In the genomic region with DNA sequence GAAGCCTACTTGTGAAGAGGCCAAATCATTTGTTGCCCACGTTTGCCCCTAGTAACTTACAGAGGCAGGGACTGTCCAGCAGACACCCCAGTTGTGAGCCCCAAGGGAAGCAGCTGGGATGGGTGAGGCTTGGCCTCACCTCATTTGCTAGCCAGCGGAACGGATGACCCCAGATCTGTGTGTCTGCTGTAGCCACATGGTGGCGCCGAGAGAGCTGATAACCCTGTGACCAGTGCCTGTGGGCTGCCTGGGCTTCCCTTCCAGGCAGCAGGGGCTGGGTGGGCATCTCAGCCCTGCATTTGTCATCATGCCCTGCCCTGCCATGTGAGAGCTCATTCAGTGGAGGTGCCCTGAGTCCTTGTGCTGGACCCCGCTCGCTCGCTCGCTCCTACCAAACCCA, we compare ENCODE assay signal across 11 mouse cellular contexts. TPM values are rescaled to one million over a fixed set of nuclear protein-coding genes. Genes with fewer than 3 reads are reported as not detected.
DNase-seq lines count a peak whose midpoint lies in the region; ATAC-seq and TF ChIP-seq lines count a peak whose summit lies in the region.
"Had no signal": no experiment of that assay in that cellular context is flagged by ENCODE, and none has a peak within 500 bp of the region (broad histone marks: within the 10 kb centered on the region; RNA-seq: fewer than 3 reads in every experiment).

No protein-coding gene starts in this region.

- H3K9ac ChIP-seq in neural tube, embryonic 15.5 days (replicated peaks) = no peak overlapping the region
- H3K9ac ChIP-seq: neural tube, embryonic 13.5 days had no signal

- intact Hi-C loops in left cerebral cortex, postnatal 4 days (cut with DNase I) = no loop called here

- DNase-seq in left cerebral cortex, postnatal 4 days = peak; percentile 57
- DNase-seq in left cerebral cortex, adult 18-20 months (ENCODE audit: low spot score in 2 of 2) = no peak
- no peak for DNase-seq in G1E (ENCODE audit: low spot score)
- DNase-seq in c-Kit-positive CD71-negative TER-119-negative erythroid progenitor cells, embryonic 14.5 days (ENCODE audit: low read depth) = peak; percentile 4
- DNase-seq in layer of hippocampus, adult 9-11 months = no peak
- no peak for DNase-seq in right cerebral cortex, adult 18-20 months
- DNase-seq: heart, postnatal 14 days; kidney, postnatal 36 days; lung, postnatal 36 days had no signal

- peaks cover 2% of the 10 kb centered on the region; the same call in 1 of the 2 replicates for H3K27me3 ChIP-seq in G1E (ENCODE audit: insufficient read depth, low read length)
- H3K27me3 ChIP-seq in neural tube, embryonic 15.5 days (replicated peaks) = no peaks in the 10 kb centered on the region
- H3K27me3 ChIP-seq: neural tube, embryonic 13.5 days had no signal

- H3K4me3 ChIP-seq in G1E (ENCODE audit: low read depth, low read length) = peak overlapping the region; percentile 34
- H3K4me3 ChIP-seq in neural tube, embryonic 15.5 days (replicated peaks) = no peak overlapping the region
- H3K4me3 ChIP-seq: neural tube, embryonic 13.5 days had no signal

- peaks cover 12% of the 10 kb centered on the region for H3K36me3 ChIP-seq in G1E (replicated peaks)
- no peaks in the 10 kb centered on the region; the same call in 1 of the 2 replicates for H3K36me3 ChIP-seq in neural tube, embryonic 15.5 days
- H3K36me3 ChIP-seq: neural tube, embryonic 13.5 days had no signal

- no peak for TF ChIP-seq CTCF in G1E (IDR thresholded peaks at IDR 0.05; ENCODE audit: low read depth, low read length)

- no peak for ATAC-seq in G1E (ENCODE audit: extremely low read depth, insufficient number of reproducible peaks, low FRiP score, poor library complexity, severe bottlenecking)
- 0 out of 2 replicates have a peak, but pooled peaks have one; percentile 23 for ATAC-seq in neural tube, embryonic 15.5 days (ENCODE audit: low FRiP score)

- H3K9me3 ChIP-seq in G1E (replicated peaks) = peaks cover 96% of the 10 kb centered on the region
- H3K9me3 ChIP-seq in neural tube, embryonic 15.5 days (replicated peaks) = no peaks in the 10 kb centered on the region
- H3K9me3 ChIP-seq: neural tube, embryonic 13.5 days had no signal

- H3K27ac ChIP-seq in neural tube, embryonic 15.5 days (replicated peaks) = no peak overlapping the region
- H3K27ac ChIP-seq: neural tube, embryonic 13.5 days had no signal

- no peak overlapping the region for H3K4me2 ChIP-seq in neural tube, embryonic 15.5 days
- H3K4me2 ChIP-seq: neural tube, embryonic 13.5 days had no signal

- WGBS in neural tube, embryonic 15.5 days = 65% methylated on average over 9 of the region's 9 CpGs

- no peaks in the 10 kb centered on the region; the same call in 1 of the 2 replicates for H3K4me1 ChIP-seq in G1E (ENCODE audit: insufficient read depth, low read depth, low read length)
- peaks cover 12% of the 10 kb centered on the region for H3K4me1 ChIP-seq in neural tube, embryonic 15.5 days

RNA-seq across cellular contexts. Expression of a gene that starts 44.2 kb away (rescaled TPM):
- 100 to 1,000 TPM; 130 to 138 TPM for total RNA-seq in left cerebral cortex, postnatal 4 days (2021)
- total RNA-seq in left cerebral cortex, adult 18-20 months (2021) = 100 to 1,000 TPM; 137 to 141 TPM
- not detected in 2 replicates for total RNA-seq in G1E (2014; fragmentation: Nextera tagmentation)
- not detected in 2 replicates for total RNA-seq in G1E (2017)
- polyA plus RNA-seq in G1E (2012) = not detected in 2 replicates
- 31.0 and 37.9 TPM in 2 replicates for polyA plus RNA-seq in neural tube, embryonic 15.5 days (2015; fragmentation: Nextera tagmentation; extraction: Ambion mirVana)

Comparison
In these comparisons a context has a peak if more than half of its experiments do, and no peak if none do; other contexts are left out.
1. DNase-seq: peak in left cerebral cortex, postnatal 4 days (single experiment) and c-Kit-positive CD71-negative TER-119-negative erythroid progenitor cells, embryonic 14.5 days (single experiment); none in left cerebral cortex, adult 18-20 months (0 of 2), G1E (single experiment), layer of hippocampus, adult 9-11 months (single experiment) and right cerebral cortex, adult 18-20 months (single experiment).
2. RNA of a gene that starts 44.2 kb away (total RNA-seq): 137 to 141 TPM in left cerebral cortex, adult 18-20 months and 130 to 138 TPM in left cerebral cortex, postnatal 4 days; not detected in G1E; every median in the first group is over 100 times any median in the second.